Mouse (Mus musculus) ZHBTc4 (cell line): Measurements from ENCODE around the gene Esyt1.
"Not testable (repeated sequence)": the region's sequence is repeated elsewhere in the genome, so short reads cannot be mapped to it uniquely, and the experiment has no call there.

Source experiments
- DNase-seq: peaks from one replicate; pipeline ENCODE4 v3.0.0-alpha.2; 2011; ENCODE audit warnings: low read depth, low spot score

The Esyt1 gene

GRCm38 (mm10) chr10:128505371-128505667 lies 20.4 kb downstream of the Esyt1 start:
- not testable (repeated sequence) for DNase-seq

DNA sequence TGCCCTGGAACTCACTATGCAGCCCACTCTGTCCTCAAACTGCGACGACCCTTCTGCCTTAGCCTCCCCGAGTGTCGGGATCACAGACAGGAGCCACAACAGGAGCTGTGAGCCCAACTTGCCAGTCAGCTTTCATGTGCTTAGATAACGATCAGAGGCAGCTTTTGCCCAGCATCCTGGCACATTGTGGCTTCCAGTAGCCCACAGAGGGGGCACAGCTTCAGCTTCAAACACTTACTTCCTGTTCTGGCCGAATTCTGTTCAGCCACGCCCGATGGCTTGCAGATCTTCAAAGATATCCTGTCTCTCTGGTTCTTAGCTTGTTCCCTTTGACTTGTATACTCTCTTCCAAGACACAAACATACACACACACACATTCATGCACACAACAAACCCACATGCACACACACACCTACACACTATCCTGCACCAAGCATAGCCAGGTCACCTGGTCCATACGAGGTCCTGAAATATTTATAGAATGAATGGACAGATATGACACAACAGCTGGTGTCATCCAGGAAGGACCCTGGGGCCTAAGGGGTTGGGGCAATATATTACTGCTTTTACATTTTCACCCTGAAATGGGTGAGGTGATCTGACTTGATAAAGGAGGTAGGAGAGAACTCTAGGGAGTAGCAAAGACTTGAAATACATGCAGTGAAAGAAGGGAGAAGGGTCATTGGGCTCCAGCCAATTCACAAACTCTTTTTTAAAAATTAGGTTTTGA lies 20.9 kb downstream of the Esyt1 start:
- DNase-seq: no peak

DNA sequence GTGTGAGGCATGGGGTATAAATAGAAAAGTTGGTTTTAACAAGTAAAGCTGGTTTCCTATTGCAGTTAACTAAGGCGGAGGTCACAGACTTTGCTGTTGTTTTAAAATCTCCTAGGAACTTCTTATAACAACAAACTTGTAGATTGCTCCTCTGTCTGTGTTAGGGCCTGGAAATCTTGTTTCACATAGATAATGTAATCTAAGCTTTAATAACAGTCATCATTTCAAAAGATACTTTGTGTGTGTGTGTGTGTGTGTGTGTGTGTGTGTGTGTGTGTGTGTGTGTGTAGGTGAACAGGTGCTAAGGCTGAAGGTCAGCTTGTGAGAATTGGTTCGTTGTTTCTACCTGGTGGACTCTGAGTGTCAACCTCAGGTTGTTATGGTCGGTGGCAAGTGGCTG lies 21.7 kb downstream of the Esyt1 start:
- DNase-seq: no peak

DNA sequence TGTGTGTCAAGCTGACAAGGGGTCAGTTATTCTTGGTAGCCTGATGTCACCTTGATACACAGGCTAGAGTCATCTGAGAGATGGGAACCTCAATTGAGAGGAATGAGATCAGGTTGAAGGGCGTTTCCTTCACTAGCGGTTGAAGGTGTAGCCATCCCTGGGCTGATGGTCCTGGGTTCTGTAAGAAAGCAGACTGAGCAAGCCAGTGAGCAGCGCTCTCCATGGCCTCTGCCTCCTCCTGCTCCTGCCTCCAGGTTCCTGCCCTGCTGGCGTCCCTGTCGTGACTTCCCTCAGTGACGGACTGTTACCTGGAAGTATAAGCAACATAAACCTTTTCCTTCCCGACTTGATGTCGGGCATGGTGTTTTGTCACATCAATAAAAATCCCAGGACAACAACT lies 22.1 kb downstream of the Esyt1 start:
- DNase-seq: no peak

- DNase-seq: no peak
Measured at GRCm38 (mm10) chr10:128502341-128502740, 23.3 kb downstream of the Esyt1 start.

DNA sequence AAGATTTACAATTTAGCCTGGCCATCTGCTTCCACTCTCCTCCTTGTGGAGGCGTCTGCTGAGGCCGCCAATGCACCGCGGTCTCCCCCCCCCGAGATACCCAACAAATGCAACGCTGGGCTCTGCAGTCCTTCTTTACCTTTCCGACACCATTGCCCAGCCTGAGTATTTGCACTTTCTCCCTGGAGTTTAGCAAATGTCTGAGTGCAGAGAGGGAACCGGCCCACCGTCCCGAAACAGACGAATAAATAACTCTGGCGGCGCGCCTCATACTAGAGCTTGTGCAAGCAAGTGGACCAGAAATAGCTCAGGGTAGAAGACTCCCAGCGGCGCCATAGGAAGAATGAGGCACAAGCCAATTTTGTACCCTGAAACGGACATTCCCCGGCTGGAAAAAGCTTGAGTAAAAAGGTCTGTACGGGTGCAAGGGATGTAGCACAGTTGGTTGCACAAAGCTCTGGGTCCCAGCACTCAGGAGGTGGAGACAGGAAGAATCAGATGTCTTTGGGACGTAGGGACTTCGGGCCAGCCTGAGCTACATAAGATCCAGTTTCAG lies 26.5 kb downstream of the Esyt1 start:
- peak; percentile 55 for DNase-seq

DNA sequence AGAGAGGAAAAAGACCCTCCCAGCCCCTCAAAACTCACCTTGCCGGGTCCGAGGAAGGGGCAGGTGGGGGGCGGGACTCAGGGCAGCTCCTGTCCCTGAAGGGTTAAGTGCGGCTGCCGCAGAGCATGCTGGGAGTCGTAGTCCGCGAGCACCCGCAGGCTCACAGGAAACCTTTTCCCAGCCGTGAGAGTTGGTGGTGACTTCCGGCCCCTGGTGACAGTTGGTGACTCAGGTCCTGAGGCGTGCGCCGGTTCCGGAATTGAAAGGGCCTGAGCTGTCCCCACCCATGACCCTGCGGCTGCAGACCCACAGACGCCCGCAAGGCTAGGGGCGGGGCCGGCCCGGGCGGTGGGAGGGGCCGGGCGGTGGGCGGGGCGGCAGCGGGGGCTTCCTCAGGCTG lies 27.1 kb downstream of the Esyt1 start, which contains the start of gene Myl6b:
Gene Myl6b, minus strand, starts transcription at position 96 of the 400 bp plus-strand sequence.
- peak; percentile 99 for DNase-seq

- no peak for DNase-seq
Measured at GRCm38 (mm10) chr10:128497134-128497737, 28.4 kb downstream of the Esyt1 start.

GRCm38 (mm10) chr10:128496509-128497077 lies 29.1 kb downstream of the Esyt1 start:
- no peak for DNase-seq

- no peak for DNase-seq
Measured at GRCm38 (mm10) chr10:128495903-128496302, 29.8 kb downstream of the Esyt1 start.

GRCm38 (mm10) chr10:128495270-128495669 lies 30.4 kb downstream of the Esyt1 start:
- no peak for DNase-seq

DNA sequence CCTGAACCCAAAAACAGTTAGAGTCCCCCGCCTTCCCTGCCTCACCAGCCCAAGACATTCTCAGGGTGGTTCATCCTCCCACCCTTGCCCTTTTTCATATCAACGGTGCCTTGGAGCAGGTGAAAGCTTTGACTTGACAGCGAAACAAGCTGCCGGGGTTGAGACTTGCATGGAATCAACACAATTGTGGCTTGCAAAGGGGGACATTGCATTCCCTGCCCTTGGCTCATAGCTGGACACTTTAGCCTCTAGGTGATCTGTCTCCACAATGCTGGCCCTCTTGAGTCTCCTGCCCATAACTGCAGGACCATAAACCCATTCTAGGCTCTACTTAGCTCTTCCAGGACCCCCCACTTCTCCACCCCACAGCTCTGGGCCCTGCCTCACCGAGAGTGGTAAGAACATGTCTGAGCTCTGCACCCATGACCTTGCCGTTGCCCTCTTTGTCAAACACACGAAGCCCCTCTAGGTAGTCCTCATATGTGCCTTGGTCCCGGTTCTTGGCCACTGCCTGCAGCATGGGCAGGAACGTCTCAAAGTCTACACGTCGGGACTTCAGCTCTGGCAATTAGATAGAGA lies 30.9 kb downstream of the Esyt1 start:
- no peak for DNase-seq

- peak; percentile 99 for DNase-seq
Measured at GRCm38 (mm10) chr10:128493695-128494666, 31.7 kb downstream of the Esyt1 start, which contains the start of gene Myl6. Myl6 (minus strand) TSS chr10:128494145.

GRCm38 (mm10) chr10:128493319-128493694 lies 32.4 kb downstream of the Esyt1 start:
- no peak for DNase-seq

DNA sequence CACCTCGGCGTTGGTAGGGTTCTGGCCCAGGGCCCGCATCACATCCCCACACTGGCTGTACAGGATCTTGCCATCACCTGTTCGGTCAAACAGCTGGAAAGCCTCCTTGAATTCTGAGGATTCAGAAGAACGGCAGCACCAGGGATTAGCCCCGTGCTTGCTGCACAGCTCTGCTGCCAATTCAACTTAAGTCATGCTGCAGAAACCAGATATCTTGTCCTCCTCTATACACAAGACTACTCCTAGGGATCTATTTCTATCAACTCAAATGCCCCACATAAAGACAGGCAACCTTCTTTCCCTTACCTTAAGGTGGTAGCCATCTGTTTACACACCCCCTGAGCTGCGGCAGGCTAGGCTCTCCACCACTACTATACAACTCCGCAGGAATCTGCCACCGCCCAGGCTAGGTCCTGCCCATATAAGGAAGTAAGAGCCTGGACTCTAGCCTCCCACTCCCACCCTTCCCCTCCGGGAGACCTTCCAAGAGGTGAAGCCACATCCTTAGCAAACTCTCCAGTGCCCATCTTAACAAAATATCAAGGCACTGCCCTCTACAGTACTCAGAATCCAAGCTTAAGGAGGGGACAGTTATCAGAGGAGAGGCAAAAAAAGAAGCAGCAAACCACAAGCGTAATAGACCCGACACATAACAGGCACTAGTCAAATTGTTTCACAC lies 32.9 kb downstream of the Esyt1 start:
- DNase-seq: peak; percentile 78

DNA sequence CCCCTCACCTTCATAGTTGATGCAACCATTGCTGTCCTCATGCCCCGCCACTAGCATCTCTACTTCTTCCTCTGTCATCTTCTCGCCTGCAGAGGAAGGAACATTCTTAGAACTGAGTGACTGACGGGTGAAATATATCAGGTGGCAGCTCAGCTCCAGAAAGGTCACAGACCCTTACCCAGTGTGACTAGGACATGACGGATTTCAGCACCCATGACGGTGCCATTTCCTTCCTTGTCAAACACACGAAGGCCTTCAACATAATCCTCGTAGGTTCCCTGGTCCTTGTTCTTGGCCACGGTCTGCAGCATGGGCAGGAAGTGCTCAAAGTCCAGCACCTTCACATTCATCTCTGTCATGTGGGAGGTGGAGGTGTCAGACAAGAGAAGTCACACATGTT lies 33.6 kb downstream of the Esyt1 start:
- not testable (repeated sequence) for DNase-seq

- peak; percentile 64 for DNase-seq
Measured at GRCm38 (mm10) chr10:128491495-128491894, 34.2 kb downstream of the Esyt1 start.

DNA sequence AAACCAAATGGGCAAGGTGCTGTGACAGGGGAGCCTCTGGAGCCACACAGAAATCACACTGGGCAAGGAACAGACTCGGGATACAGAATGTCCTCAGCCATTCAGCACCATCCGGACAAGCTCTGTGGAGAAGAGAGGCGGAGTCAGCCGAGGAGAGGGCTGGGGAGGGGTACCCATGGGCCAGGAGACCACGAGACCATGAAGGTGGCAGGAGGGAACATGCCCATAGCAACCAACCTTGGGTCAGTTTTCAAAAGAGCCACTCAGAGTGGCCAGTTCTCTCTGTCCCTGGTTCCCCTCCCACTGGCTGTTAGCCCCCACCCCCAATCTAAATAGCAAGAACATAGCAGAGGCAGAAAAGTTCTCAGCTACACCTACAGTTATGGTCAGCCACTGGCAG lies 34.8 kb downstream of the Esyt1 start:
- DNase-seq: no peak

DNA sequence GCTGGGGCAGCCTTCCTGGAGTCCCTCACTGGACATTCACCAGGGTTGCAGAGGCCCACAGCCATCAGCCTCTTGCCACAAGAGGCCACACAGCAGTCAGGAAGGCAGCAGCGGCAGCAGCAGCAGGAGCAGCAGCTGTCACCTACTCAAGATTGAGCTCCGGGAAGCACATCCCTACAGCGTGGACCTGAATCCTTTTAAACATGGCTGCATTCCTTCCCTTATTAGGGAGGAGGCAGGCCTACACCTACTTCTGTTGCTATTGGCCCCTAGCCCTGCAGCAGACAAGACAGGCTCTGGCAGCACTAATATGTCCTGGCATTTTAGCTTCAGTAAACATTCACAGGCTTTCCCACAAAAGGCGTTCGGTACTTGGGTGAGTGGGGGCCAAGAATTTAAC lies 35.4 kb downstream of the Esyt1 start:
- no peak for DNase-seq

- DNase-seq: peak; percentile 48
Measured at GRCm38 (mm10) chr10:128489785-128490184, 35.9 kb downstream of the Esyt1 start.

- DNase-seq: peak; percentile 69
Measured at GRCm38 (mm10) chr10:128489380-128489779, 36.3 kb downstream of the Esyt1 start.
